Mouse (Mus musculus) embryo, embryonic 9.5 days (tissue): ENCODE results near the gene 9630041A04Rik.

Source experiments
- DNase-seq: peaks from one replicate; pipeline ENCODE4 v3.0.0-alpha.2; 2017; ENCODE audit errors: extremely low spot score

9630041A04Rik gene

DNA sequence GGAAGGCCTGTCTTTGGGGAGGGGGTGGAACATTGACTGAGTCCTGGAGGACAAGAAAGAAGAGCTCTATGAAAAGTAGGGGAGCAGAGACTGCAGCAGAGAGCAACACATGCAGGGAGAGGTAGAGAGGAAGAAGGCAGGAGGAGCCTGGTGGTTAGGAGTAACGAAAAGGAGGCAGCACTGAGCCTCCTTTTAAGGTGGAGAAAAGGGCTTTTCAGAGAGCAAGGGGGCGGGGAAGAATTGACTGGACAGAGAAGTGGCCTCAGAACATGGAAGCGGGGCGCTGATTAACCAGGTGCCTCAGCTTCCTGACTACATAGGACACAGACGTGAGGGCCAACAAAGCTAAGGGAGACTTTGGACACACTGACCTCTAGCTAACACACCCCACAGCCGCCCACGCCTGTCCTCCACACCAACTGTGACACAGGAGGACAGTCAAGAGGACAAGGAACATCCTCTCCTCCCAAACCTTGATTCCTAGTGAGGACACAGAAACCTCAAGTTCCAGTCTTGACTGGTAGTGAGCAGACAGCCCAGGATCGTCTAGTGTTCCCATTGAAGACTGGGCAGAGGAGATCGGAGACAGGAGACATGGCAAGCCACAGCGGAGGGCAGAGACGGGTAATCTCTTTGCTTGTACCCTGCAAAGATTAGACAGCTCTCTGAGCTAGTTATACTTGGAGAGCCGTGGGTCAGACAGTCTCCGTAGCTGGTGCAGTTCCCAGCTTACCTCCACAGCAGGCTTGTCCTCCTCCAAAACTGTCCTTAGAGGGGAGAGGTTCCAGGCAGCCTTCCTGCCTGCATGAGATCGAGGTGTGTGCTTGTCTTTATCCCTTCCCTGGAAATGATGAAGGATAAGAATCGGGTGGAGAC, at the start of gene 9630041A04Rik:
9630041A04Rik (plus strand) TSS at position 246 of the 876 bp plus-strand sequence.
- DNase-seq: no peak

DNA sequence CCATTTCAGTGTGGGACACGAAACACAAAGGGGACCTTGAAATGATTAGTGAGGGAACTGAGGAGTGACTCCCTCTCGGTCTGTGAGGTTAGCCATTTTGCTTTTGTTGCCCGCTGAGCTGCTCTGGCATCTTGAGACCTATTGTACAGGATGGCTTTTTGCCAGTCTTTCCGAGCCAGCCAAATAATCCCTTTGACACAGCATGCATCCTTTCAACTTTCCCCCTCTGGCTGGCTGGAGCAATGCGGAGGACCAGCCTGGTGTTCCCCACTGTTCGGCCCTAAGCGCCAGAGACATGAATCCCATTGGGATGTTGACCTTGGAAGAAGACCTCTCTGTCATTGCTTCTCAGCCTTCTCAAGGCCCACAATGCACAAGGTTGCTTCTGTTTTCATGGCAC, 37.7 kb upstream of the 9630041A04Rik start:
- no peak for DNase-seq

DNA sequence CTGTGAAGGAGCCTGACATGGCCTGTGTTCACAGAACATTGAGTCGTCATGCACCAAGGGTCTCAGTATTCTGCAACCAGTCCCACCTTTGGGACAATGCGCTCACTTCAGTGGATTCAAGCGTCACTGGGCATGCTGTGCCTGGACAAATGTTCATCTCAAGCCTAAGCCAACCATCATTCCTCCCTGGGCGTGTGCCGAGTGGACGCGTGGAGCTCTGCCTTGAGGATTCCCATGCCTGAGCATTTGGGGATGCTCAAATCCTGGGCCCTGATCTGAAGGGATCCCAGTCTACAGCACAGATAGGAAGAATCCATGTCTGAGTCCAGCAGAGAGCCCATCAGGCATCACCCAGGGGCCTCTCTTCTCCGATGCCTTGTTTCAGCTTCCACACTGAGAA, 36.0 kb upstream of the 9630041A04Rik start:
- no peak for DNase-seq

DNA sequence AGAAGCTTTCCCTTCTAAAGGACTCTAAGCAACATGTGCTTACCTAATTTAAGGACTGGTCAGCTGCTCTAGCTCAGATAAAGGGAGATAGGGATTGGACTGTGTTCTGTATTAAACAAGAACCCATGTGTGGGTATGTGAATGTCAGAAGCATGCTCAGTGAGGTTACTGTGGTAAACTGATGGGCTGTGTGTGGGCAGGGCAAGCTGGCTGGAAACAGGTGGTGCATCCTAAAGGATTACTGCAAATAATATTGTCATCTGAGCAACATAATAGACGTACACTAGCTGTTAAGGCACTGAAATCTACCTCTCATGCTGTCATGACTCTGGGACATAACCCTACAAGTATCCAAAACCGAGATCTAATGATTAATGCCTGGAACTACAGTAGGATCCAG, 28.0 kb upstream of the 9630041A04Rik start:
- DNase-seq: no peak

DNA sequence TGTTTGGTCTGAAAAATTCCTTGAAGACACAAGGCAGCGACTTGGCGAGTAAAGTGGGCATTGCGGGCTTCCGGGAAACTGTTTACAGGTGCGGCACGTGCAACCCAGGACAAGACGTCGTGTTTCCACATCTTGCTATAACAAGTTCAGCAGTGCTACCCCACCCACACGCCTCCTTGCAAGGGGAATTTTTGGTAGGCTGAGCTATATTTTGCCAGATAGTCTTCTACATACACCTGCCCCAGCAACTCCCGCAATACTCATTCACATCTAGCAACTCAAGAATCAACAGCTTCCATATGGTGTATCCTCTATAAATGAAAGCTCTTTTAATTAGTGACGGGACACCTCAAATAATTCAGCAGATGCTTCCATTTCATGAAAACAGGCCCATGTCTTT, 20.5 kb upstream of the 9630041A04Rik start:
- no peak for DNase-seq

DNA sequence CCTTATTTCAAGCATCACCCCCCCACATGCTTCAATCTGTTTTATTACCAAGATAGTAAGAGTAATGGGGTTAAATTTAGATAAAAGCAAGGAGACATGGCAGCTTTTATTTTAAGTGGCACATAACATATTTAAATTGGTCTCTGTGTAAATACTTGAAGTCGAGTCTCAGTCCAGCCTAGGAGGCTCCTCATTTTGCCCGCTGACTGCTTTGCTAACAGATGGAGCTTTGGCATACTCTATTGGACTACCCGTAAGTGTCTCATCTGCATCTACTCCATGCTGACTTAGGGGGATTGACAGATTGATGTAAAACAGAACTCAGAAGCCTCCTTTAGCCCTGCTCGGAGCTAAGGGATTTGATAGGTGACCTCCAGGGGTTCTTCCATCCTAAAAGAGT, 17.7 kb upstream of the 9630041A04Rik start:
- no peak for DNase-seq

DNA sequence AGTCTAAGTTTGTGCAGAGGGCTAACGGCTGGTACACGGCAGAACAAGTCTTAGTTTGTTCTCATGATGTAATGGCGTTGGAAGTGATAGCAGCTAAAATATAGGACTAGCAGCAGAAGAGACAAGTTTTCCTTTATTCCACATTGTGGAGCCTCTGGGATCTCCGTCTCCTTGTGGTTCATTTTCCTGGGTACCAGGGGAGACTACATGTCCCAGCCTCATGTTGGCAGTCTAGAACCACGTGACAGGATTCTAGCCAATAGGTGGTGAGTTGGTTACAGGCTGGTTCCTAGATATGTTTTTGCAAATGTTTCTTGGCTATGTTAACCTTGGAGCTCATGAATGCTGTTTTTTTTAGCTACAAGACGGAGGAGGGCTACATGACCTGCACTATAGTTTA, 15.9 kb upstream of the 9630041A04Rik start:
- DNase-seq: no peak

DNA sequence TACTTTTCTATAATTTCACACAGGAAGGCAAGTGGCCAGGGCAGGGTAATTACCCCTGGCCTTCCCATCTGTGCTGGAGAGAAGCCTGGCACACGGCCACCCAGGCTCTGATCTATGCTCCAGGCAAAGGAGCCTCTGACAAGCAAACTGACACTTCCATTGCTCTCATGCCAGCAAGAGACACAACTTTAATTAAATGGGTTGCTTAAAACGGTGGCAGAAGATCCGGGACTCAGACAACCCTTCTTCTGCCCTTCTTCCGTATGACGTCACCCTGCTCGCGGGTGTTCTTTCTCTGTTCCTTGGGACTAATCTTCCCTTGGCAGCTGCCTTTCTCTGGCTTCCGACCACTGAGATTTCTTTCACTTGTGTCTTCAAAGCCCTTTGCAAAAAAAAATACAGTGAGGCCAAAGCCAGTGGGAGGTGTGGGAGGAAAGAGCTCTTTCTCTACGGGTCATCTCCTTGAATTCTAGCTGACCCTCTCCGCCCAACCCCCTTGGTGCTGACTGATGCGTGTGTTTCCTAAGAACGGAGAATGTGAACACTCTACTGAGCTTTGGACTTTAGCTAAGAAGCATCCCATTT, 932 bp downstream of the 9630041A04Rik start:
- DNase-seq: peak; percentile 13

DNA sequence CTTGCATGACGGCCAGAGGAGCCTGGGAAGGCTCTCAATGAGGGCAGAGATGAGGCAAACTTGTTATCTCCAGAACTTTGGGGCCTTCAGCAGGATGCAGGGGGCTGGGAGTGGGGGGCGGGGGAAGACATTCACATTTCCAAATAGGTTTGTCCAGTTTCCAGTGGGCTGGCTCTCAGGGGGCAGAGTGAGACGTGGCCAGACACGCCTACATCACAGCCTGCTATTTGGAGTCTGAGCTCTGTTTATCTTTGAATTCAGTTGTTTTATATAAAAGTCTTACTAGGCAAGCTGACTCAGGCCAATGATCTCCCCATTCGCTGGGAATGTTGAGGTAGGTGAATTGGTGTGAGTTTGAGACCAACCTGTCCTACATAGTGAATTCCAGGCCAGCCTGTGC, 1.5 kb downstream of the 9630041A04Rik start:
- no peak for DNase-seq

DNA sequence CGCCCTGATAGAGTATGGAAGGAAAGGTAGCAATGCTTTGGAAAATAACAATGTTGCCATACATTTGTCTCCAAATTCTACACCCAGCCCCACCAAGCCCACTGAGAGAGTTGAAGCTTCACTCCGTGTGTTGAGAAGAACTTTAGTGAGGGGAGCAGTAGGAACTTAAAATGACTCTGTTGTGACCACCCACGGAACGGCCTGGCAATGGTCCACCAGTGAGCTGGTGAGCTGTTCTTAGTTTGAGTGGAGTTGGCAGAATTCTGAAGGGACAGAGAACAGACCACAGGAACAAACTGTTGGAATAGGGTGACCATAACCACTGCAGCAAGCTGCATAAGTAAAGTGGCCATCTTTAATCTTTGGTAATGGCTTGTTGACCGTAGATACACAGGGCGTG, 7.0 kb downstream of the 9630041A04Rik start:
- DNase-seq: no peak

DNA sequence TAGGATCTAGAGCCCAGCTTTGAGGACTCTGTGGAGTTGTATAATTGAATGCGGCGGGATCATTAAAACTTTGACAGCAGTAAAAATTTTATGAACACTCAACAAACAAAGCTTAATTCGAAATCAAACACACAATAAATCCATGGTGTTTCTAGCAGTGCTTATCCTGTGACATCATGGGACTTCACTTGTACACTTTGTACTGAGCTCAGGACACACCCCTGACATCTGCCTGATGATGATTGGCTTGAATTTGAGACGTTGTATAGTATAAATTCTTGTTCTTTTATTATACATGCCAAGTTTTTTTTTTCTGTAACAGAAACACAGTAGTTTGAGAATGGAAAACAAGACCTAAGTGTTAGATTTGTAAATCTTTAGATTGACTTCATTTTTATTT, 8.4 kb downstream of the 9630041A04Rik start:
- no peak for DNase-seq

DNA sequence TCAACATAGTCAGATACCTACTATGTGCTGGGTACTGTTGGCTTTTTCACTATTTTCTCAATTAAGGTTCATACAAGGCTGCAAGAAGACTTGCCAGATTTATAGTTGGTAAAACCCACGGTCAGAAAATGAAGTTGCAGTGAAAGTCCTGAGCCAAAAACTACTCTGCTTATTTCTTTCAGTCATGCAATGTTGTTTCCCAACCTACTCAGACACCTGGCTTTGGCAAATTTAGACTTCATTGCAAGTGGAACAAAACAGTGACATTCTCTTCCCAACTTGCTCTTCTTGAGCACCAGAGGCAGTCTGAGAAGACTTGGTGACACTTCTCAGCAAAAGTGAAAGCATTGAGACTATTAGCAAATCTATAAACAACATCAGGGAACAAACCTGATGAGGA, 13.7 kb downstream of the 9630041A04Rik start:
- DNase-seq: no peak

DNA sequence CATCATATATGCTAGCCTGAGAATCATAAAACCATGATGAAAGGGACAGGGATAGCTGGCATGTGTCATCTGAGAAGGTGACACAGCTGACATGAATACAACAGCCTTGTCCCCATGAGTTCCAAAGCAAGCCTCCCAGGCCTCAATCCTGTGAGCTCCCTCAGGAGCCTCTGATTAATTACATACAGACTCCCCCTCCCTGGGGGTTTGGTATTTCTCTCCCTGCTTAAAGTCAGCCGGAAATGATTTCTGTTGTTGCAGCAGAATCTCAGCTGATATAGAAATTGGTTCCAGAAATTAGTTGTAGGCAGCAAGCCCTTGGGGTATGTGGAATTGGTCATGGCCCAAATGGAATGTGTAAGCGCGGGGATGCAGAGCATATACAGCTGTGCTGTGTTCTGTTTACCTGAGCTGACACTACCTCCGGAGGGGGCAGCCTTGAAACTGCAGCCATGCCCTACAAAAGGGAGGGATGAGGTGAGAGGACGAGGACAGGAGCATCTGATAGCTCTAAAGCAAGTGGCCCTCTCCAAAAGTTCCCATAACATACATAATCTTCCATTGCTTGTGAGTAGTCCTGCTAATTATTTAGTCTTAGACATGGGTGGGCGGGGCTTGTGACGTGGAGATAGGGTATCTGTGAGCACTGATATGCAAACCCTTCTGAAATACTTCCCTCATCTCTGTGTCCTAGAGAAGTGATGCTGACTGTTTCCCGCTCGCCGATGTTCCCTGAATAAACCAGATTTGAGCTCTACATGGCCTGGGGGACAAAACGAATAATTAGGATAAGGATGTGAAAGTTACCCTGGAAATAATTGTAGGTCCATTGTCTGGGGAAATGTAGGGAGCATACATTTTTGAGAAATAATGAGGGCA, 15.7 kb downstream of the 9630041A04Rik start:
- DNase-seq: no peak

DNA sequence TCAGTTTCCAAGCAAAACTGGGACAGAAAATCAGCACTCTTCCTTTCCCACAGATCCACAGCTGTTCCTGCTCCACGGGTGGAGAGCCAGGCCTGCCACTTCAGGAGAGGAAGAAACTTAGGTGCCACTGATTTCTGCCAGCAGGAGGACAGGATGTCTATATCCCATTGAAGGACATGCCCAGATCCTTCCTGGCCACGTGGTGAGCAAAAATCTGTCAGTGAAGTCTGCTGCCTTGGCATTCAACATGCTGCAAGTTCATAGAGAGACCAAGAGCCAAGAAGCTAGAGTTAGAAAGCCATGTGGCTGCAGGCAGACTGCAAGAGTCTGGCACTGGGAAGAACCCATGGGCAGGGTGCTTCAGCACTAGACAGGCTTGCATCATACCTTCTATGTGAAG, 21.7 kb downstream of the 9630041A04Rik start:
- no peak for DNase-seq

DNA sequence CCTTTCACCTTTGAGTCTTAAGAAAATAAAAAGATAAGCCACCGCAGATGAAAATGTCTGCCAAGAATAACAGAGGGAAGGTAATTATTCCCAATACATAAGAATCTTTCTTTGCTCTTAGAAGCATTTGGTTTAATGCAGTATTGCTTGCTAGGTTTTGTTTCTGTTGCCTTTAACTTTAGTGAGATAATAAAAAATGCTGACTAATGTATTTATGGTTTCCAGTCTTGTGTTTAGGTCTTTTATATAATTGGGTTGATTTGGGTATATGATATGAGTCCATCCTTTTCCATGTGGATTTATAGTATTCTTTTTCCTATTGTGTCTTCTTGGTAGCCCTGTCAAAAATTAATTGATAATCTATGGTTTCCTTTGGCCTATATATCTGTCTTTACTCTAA, 36.2 kb downstream of the 9630041A04Rik start:
- DNase-seq: no peak

DNA sequence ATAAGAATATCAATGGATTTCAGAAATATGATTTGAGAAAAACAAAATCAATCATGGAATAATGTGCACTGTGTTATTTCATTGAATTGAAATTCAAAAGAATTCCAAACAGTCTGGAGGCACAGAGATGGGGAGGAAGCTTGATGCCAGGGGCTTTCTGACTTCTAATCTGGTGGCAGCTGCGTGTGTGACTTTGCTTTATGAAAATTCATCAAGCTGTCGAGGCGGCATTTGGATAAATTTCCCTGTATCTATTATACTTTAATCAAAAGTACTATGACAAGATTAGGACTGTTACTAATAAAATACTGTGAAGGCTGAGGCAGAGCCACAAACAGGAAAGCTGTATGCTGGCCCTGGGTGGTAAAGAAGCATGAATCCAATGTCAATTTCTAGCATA, 41.8 kb downstream of the 9630041A04Rik start:
- no peak for DNase-seq

DNA sequence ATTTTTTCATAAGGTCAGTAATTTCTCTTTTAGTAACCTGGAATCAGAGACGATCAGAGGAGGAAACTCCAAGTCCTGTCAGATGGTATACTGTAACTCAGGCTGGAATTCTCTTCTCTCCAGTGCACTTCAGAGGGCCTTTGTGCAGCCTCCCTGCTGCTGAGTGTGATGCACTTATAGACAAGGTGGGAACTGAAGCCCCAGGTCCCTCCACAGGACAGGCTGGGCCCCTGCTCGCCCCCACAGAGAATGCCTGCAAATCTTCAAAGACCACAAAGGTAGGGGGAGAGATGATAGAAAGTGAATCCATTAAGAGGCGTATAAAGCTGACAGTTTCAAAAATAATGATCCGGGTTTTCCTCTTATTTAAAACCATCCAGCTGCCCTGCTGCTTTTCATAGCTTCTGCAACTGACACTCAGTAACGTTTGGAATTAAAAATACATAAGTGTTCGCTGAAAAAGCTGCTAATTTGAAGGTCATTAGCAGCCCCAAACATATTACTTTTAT, 46.2 kb downstream of the 9630041A04Rik start:
- DNase-seq: no peak

DNA sequence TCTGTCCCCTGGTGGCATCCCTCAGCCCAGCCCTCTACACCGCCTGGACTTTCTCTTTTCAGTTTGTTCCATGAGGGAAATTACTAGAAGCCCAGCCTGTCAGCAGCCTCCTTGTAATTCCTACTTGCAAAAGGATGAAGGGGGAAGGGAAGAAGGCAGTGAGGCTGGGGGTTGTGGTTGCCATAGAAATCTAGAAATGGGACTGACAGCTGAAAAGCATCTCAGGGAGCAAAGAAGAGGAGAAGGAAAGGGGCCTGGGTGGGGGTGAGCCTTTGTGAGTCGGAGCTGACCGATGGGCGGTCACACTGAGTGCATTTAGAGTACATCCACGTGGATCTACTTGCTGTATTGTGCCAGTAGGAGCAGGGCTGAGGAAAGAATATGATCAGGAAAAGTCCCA, 47.2 kb downstream of the 9630041A04Rik start:
- DNase-seq: peak; percentile 29

DNA sequence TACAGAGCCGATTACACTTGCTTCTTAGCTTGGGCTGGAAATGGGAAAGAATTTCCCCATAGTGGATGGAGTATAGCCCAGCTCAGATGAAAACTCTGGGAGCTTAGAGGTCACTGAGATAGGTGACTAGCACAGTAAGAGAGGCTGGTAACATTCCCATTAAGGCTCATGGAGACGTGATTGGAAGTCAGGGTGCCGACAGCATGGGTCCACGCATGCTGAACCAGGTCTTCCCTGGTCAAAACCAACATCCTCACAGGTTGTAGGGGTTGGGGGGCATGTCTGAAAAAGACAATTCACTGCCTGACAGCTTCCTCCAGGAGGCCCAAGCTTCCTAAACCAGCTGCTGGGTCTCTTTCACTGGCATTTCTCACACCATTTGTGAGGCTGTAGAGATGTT, 47.9 kb downstream of the 9630041A04Rik start:
- DNase-seq: no peak

DNA sequence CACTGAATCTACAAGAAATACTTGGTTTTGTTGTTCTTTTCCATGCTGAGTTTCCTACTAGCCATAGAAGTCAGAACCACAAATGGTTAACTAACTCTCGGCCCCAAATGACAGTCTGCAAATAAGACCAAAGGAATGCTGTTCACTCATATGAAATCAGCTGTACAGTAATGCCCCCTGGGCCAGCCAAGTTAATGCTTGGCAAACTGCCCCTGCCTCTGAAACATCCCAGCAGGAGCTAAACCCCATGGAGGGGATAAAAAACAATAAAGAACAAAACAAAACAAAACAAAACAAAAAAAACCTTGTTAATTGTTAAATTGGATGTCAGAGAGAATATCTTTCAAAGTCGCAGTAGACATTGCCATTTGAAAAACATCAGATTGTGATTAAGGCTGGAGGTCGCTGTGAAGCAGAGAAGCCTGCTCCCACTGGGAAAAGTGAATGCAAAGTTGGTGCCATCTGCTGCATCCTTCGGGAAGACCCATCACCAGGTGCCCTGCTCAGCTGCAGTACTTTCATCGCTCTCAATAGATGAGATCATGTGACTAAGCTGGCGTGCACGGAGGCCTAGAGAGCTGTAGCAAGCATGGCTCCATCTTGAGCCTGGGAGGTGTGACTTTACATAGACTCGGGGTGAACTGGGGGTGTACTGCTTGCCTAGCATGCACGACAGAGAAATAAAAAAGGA, 49.7 kb downstream of the 9630041A04Rik start:
- no peak for DNase-seq

DNA sequence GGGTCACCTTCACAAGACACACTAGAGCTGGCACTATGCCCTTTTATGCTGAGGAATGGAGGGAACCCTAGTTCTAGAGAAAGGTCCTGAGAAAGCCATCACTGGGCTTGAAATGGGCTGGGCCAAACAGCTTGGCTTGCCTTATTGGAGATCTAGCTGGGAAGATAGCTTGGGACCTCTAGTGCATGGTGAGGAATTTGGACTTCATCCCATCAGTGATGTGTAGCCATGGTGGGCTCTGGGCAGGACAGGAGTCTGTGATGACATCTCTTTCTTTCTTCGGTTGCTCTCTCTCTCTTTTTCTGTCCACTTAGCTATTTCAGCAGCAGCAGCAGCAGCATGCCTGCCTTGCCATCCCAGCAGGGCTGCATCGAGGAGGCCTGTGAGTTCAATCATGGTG, 53.4 kb downstream of the 9630041A04Rik start:
- DNase-seq: no peak

DNA sequence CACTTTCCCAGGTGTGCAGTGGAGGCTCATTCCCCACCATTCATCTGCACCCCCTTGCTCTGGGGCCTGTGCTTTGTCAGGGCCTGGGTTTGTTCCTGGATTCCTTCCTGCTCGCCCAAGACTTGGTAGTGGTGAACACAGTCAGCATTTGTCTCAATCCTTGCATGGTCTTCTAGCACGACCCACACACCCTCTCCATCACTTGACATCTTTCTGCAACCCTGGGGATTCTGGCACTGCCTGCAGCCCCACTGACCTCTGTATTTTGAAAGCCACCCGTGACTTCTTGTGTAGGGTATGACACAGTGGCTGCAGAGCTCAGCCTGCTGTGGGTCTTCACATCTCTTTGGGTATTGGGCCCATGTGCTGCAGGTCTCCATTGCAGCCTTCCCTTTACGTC, 57.1 kb downstream of the 9630041A04Rik start:
- DNase-seq: no peak
